Mouse (Mus musculus) kidney, embryonic 14.5 days (tissue): ENCODE measurements around the gene Serinc4. TPM values are rescaled to one million over a fixed set of nuclear protein-coding genes. Genes with fewer than 3 reads are reported as not detected.
A peak's percentile ranks its signal among the peaks of the same experiment; 100 is the strongest.
"Not testable (repeated sequence)": the region's sequence is repeated elsewhere in the genome, so short reads cannot be mapped to it uniquely, and the experiment has no call there.

Source experiments
- ATAC-seq: fragments of 200-750 bp; cut with Nextera tagmentation; 2 replicates; pipeline ENCODE4 v1.8.0; 2017; ENCODE audit warnings: moderate number of reproducible peaks, mild to moderate bottlenecking, moderate TSS enrichment, moderate library complexity; ENCODE audit not compliant: low FRiP score, low TSS enrichment
- H3K27ac ChIP-seq: fragments of 300-500 bp; sonication (generic); 2 replicates; pipeline ENCODE4 v1.5.1; 2014; ENCODE audit warnings: low read depth, mild to moderate bottlenecking, low read length, moderate library complexity, mixed read lengths
- H3K27me3 ChIP-seq: fragments of 300-500 bp; sonication (generic); 2 replicates; pipeline ENCODE4 v1.6.1; 2014; ENCODE audit warnings: mild to moderate bottlenecking, low read length; ENCODE audit not compliant: control insufficient read depth, insufficient read depth
- H3K36me3 ChIP-seq: fragments of 300-500 bp; sonication (generic); 2 replicates; pipeline ENCODE4 v1.6.1; 2014; ENCODE audit warnings: low read length, mixed read lengths; ENCODE audit not compliant: control insufficient read depth, insufficient read depth
- H3K4me1 ChIP-seq: fragments of 300-500 bp; sonication (generic); 2 replicates; pipeline ENCODE4 v1.6.1; 2014; ENCODE audit warnings: low read length, mixed read lengths; ENCODE audit not compliant: control insufficient read depth, insufficient read depth
- H3K4me2 ChIP-seq: fragments of 300-500 bp; sonication (generic); replicated peaks from 2 replicates; pipeline ENCODE4 v1.6.1; 2014; ENCODE audit warnings: low read depth, mild to moderate bottlenecking, low read length
- H3K4me3 ChIP-seq: fragments of 300-500 bp; sonication (generic); 2 replicates; pipeline ENCODE4 v1.5.1; 2014; ENCODE audit warnings: mild to moderate bottlenecking, low read length
- H3K9ac ChIP-seq: fragments of 300-500 bp; sonication (generic); 2 replicates; pipeline ENCODE4 v1.6.1; 2014; ENCODE audit warnings: low read depth, mild to moderate bottlenecking, low read length, moderate library complexity
- H3K9me3 ChIP-seq: fragments of 300-500 bp; sonication (generic); 2 replicates; pipeline ENCODE4 v1.6.1; 2016; ENCODE audit warnings: low read length; ENCODE audit not compliant: control insufficient read depth
- WGBS: fragments of 180-500 bp; shearing (Covaris S2); extraction: QIAGEN DNeasy Blood & Tissue Kit; methylation state at CpG from one replicate; pipeline ENCODE4 v1.1.7; 2014; 5-methylcytosine and 5-hydroxymethylcytosine counted together
- polyA plus RNA-seq: library from polyadenylated mRNA; unstranded; fragments of >200 nt; fragmentation: Nextera tagmentation; extraction: Ambion mirVana; gene quantifications from 2 replicates; pipeline ENCODE4 v1.2.1, GENCODE M21; 2014

Gene Serinc4
- 0.20 and 0.24 TPM in 2 replicates for polyA plus RNA-seq

- Histone ChIP-seq H3K4me3 (peak within 1 kb of the TSS; percentile 75), H3K36me3 (peaks cover 31% of the 10 kb centered on the region), H3K4me1 (peaks cover 5% of the 10 kb centered on the region; the same call in 1 of the 2 replicates), H3K9me3 (no peaks in the 10 kb centered on the region), H3K9ac (peak within 1 kb of the TSS; percentile 70), H3K4me2 (peak within 1 kb of the TSS; percentile 43), H3K27me3 (no peaks in the 10 kb centered on the region), H3K27ac (peak within 1 kb of the TSS; percentile 75)
- ATAC-seq: peak; percentile 93
- WGBS: 5% methylated on average over 41 of the region's 41 CpGs
Measured at GRCm38 (mm10) chr2:121456692-121457642, at the start of gene Serinc4. Gene Serinc4, minus strand, starts transcription at chr2:121456781.

- H3K27ac ChIP-seq, ATAC-seq, H3K4me2 ChIP-seq, H3K36me3 ChIP-seq, H3K4me1 ChIP-seq, H3K9me3 ChIP-seq, H3K27me3 ChIP-seq, H3K4me3 ChIP-seq, H3K9ac ChIP-seq: not testable (repeated sequence)
- WGBS: 90% methylated on average over 2 of the region's 6 CpGs
Measured at GRCm38 (mm10) chr2:121501550-121501949, 45.0 kb upstream of the Serinc4 start.

DNA sequence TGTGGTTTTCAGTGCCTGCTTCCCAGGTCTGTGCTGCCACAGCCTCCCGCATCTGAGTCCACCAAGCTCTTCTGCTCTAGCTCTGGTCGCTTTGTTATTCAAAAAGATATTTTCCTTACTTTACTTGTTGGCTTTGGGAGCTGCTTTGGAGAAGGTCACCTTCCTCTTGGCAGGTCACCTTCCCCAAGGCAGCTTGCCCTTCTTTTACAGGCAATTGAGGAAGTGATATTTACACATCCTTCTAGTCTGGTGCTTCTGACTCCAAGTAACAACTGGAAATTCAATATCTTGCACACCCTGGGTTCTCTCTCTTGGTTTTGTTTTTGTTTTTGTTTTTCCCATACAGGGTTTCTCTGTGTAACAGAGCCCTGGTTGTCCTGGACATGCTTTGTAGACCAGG, 27.8 kb upstream of the Serinc4 start:
- H3K4me2 ChIP-seq, H3K27ac ChIP-seq, H3K9me3 ChIP-seq, H3K4me3 ChIP-seq, H3K4me1 ChIP-seq, ATAC-seq, H3K36me3 ChIP-seq, H3K9ac ChIP-seq, H3K27me3 ChIP-seq: not testable (repeated sequence)
- WGBS: 83% methylated on average over 1 of the region's 2 CpGs

DNA sequence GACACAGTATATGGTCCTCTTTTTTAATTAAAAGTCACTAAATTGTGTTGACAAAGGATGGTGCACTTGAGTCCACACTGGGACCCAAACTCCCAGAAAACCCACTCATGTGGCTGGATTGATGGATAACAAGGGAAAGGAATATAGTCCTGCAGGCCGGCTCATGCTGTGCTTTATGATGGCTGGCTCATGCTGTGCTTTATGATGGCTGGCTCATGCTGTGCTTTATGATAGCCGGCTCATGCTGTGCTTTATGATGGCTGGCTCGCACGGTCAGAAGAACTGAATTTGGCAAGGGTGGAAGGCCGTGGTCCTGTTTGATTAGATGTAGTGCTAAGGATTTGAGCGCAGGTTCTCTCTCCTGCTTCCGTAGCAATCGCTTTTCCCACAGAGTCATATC, 27.0 kb upstream of the Serinc4 start:
- Histone ChIP-seq H3K4me1 (no peaks in the 10 kb centered on the region), H3K9ac (no peak overlapping the region), H3K27ac (no peak overlapping the region), H3K4me3 (no peak overlapping the region), H3K9me3 (no peaks in the 10 kb centered on the region), H3K27me3 (no peaks in the 10 kb centered on the region), H3K4me2 (no peak overlapping the region), H3K36me3 (no peaks in the 10 kb centered on the region)
- 39% methylated on average over 8 of the region's 8 CpGs for WGBS
- ATAC-seq: no peak

GRCm38 (mm10) chr2:121480916-121481315, 24.3 kb upstream of the Serinc4 start:
- not testable (repeated sequence) for H3K9ac ChIP-seq, H3K4me2 ChIP-seq, H3K27me3 ChIP-seq, H3K36me3 ChIP-seq, H3K27ac ChIP-seq, H3K9me3 ChIP-seq, ATAC-seq, H3K4me1 ChIP-seq, H3K4me3 ChIP-seq
- WGBS: 88% methylated on average over 13 of the region's 13 CpGs

DNA sequence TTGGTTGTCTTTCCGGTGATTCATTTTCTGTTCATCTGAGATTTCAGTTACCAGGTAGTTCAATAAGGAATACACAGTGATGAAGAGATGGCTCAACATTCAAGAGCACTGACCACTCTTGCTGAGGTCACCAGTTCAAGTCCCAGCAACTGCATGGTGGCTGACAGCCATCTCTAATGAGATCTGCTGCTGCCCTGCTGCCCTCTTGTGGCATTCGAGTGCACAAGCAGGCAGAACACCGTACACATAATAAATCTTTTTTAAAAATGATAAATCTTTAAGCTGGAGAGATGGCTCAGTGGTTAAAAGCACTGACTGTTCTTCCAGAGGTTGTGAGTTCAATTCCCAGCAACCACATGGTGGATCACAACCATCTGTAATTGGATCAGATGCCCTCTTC, 23.9 kb upstream of the Serinc4 start:
- Histone ChIP-seq H3K27ac (no peak overlapping the region), H3K9ac (no peak overlapping the region), H3K4me1 (no peaks in the 10 kb centered on the region), H3K4me2 (no peak overlapping the region), H3K4me3 (no peak overlapping the region), H3K27me3 (no peaks in the 10 kb centered on the region), H3K9me3 (no peaks in the 10 kb centered on the region), H3K36me3 (no peaks in the 10 kb centered on the region)
- WGBS: 56% methylated on average over 3 of the region's 3 CpGs
- ATAC-seq: no peak

DNA sequence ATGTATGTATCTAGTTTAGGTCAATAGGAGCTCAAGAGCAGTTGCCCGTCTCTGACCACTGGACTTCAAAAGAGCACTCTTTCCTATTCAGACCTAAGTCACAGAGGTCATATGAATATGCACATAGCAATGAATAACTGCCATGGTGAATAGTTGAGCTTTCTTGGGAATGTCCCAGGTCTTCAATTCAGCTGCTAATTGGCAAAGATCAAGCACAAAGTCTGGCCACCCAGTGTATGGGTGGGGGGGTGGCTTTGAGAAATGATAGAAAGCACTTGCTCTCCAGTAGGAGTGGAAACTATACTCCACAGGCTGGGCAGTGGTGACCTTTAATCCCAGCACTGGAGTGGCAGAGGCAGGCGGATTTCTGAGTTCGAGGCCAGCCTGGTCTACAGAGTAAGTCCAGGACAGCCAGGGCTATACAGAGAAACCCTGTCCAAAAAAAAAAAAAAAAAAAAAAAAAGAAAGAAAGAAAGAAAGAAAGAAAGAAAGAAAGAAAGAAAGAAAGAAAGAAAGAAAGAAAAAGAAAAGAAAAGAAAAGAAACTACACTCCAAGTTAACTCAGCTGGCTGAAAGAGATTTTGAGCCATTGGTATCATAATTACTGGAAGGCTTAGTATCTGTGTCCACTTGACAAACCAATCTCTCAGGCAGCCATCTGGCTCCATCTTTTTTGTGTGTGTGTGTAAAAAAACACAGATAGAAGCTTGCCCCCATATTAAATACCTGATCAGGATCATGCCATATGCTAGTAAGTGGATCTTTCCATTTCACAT, 21.1 kb upstream of the Serinc4 start:
- H3K4me2 ChIP-seq: no peak overlapping the region
- H3K4me1 ChIP-seq: no peaks in the 10 kb centered on the region; the same call in 1 of the 2 replicates
- 86% methylated on average over 3 of the region's 3 CpGs for WGBS

GRCm38 (mm10) chr2:121475306-121475705, 18.7 kb upstream of the Serinc4 start:
- H3K4me3 ChIP-seq, H3K27me3 ChIP-seq, H3K9ac ChIP-seq, H3K4me2 ChIP-seq, H3K9me3 ChIP-seq, H3K36me3 ChIP-seq, H3K27ac ChIP-seq, H3K4me1 ChIP-seq, ATAC-seq: not testable (repeated sequence)
- WGBS: 100% methylated on average over 2 of the region's 2 CpGs

More for the DNA sequence above, 21.1 kb upstream of the Serinc4 start:
- Histone ChIP-seq H3K9me3 (no peaks in the 10 kb centered on the region), H3K9ac (no peak overlapping the region), H3K36me3 (no peaks in the 10 kb centered on the region), H3K4me3 (no peak overlapping the region), H3K27me3 (no peaks in the 10 kb centered on the region), H3K27ac (no peak overlapping the region)
- ATAC-seq: no peak

DNA sequence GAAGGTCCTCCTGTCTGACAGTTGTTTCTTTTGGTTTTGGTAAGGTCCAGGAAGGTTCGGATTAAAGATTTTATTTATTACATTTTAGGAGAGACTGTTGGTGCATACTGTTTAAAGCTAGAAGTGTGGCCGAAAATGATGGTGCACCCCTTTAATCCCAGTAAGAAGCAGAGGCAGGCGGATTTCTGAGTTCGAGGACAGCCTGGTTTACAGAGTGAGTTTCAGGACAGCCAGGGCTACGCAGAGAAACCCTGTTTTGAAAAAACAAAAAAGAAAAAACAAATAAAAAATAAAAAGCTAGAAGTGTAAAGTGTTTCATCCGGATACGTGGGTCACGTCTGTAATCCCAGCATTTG, 17.6 kb upstream of the Serinc4 start:
- no peaks in the 10 kb centered on the region for H3K9me3 ChIP-seq
- no peak overlapping the region; the same call in 1 of the 2 replicates for H3K27ac ChIP-seq
- H3K4me3 ChIP-seq: peak overlapping the region; percentile 62
- peak overlapping the region; percentile 52 for H3K4me2 ChIP-seq
- peak overlapping the region; percentile 60; the same call in 1 of the 2 replicates for H3K9ac ChIP-seq
- no peak for ATAC-seq
- no peaks in the 10 kb centered on the region for H3K36me3 ChIP-seq
- H3K4me1 ChIP-seq: no peaks in the 10 kb centered on the region; the same call in 1 of the 2 replicates
- H3K27me3 ChIP-seq: no peaks in the 10 kb centered on the region
- WGBS: 36% methylated on average over 8 of the region's 8 CpGs
